Mouse (Mus musculus): ENCODE results near the gene Nop14. TPM values are rescaled to one million over a fixed set of nuclear protein-coding genes. Genes with fewer than 3 reads are reported as not detected.

Nop14 gene
- polyA plus RNA-seq, 1 experiment, result 19.5 TPM

- 75% methylated on average over 7 of the region's 7 CpGs for WGBS
- TF ChIP-seq CTCF (IDR thresholded peaks at IDR 0.05; ENCODE audit: borderline replicate concordance, insufficient read depth, low read depth, low read length) (no peak), POLR2A (IDR thresholded peaks at IDR 0.05; ENCODE audit: borderline replicate concordance, insufficient read depth, low read length) (no peak)
- H3K27ac ChIP-seq (ENCODE audit: insufficient read depth, low read length), result no peak overlapping the region
- peaks cover 12% of the 10 kb centered on the region for H3K4me1 ChIP-seq (ENCODE audit: control insufficient read depth, insufficient read depth, low read length)
- no peak for DNase-seq
- H3K4me3 ChIP-seq (replicated peaks; ENCODE audit: insufficient read depth, low read depth, low read length), result no peak overlapping the region
- no peaks in the 10 kb centered on the region for H3K27me3 ChIP-seq (ENCODE audit: control insufficient read depth, insufficient read depth, low read length)
These were observed 22.3 kb downstream of the Nop14 start for GRCm38 (mm10) chr5:34637591-34638156.

DNA sequence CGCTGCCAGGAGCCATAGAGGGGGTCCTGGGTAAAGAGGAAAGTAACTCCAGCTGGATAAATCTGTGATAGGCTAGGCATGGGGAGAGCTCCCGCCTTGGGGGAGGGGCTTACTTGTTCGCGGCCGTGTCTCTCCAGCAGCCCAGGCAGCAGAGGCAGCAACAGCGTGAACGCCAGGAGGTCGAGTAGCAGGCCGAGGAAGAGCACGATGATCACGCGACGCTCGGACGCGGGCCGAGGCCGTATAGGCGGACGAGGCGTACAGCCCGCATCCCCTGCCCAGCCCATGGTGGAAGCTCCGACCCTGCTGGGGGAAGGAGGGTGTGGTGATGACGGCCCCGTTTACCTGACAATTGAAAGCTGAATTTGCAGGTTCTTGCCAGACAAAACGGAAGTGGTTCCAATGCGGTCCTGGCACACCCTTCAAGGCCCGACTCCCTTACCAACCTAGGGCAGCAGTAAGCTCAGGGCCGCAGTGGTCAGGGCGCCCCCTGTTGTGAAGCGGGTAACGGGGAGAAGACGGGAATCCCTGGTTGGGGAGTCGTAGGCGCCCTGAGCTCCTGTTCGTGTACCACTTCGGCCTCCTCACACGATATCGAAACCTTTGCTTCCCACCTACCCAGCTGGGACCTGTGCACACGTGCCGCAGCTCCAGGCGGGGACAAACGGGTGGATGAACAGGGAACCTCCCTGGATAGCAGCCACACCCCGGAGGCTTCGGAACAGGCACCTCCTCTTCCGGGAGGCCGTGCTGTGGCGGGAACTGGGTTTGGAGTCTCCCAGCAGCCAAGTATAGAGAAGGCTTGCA, 23.3 kb downstream of the Nop14 start, which contains the start of gene Mfsd10:
Gene Mfsd10, minus strand, starts transcription at position 732 of the 807 bp plus-strand sequence.
- Histone ChIP-seq H3K4me1 (ENCODE audit: control insufficient read depth, insufficient read depth, low read length) (peaks cover 12% of the 10 kb centered on the region), H3K27ac (ENCODE audit: insufficient read depth, low read length) (peak within 1 kb of the TSS; percentile 49), H3K27me3 (ENCODE audit: control insufficient read depth, insufficient read depth, low read length) (no peaks in the 10 kb centered on the region), H3K4me3 (replicated peaks; ENCODE audit: insufficient read depth, low read depth, low read length) (peak within 1 kb of the TSS; percentile 65)
- WGBS, result under 1% methylated on average over 48 of the region's 48 CpGs
- TF ChIP-seq POLR2A (IDR thresholded peaks at IDR 0.05; ENCODE audit: borderline replicate concordance, insufficient read depth, low read length) (peak; percentile 58; the same call in 1 of the 2 replicates), CTCF (IDR thresholded peaks at IDR 0.05; ENCODE audit: borderline replicate concordance, insufficient read depth, low read depth, low read length) (no peak)
- peak; percentile 79 to 82 for DNase-seq

GRCm38 (mm10) chr5:34635665-34636192, 24.2 kb downstream of the Nop14 start:
- peak overlapping the region; percentile 63; the same call in 1 of the 2 replicates for H3K27ac ChIP-seq (ENCODE audit: insufficient read depth, low read length)
- 23% methylated on average over 10 of the region's 10 CpGs for WGBS

DNA sequence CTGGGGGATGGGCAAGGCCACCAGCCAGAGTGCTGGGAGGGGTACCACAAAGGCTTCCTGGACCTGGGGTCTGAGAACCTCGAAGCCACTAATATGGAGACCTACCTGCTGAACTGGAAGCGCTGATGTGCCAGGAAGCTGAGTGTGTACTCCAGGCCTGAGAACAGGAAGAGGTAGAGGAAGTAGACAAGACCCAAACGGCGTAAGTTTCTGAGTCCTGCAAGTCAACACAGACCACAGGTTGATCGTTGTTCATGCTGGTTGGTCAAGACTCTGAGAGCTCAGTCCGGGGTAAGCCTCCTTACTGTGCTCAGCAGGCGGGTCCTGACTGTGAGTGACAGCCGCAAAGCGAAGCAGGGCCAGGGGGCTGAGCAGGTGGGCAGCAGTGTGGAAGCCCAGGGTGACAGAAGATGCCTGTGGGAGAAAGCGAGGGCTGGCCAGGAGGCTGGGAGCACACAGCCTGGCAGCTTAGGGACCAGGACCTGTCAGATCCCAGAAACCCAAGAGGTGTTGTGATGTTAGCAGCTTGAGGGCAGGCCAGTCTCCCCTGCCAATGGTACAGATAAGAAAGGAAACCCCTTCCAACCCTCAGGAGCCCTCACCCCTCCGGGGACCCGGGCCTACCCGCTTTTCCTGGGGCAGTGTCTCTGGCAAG, 25.1 kb downstream of the Nop14 start:
- WGBS, result 77% methylated on average over 13 of the region's 13 CpGs
- DNase-seq, result no peak
- peaks cover 12% of the 10 kb centered on the region for H3K4me1 ChIP-seq (ENCODE audit: control insufficient read depth, insufficient read depth, low read length)
- no peak overlapping the region for H3K4me3 ChIP-seq (replicated peaks; ENCODE audit: insufficient read depth, low read depth, low read length)
- TF ChIP-seq CTCF (IDR thresholded peaks at IDR 0.05; ENCODE audit: borderline replicate concordance, insufficient read depth, low read depth, low read length), result no peak
- H3K27ac ChIP-seq (ENCODE audit: insufficient read depth, low read length), result peak overlapping the region; percentile 19; the same call in 1 of the 2 replicates
- no peaks in the 10 kb centered on the region for H3K27me3 ChIP-seq (ENCODE audit: control insufficient read depth, insufficient read depth, low read length)

More at GRCm38 (mm10) chr5:34635665-34636192, 24.2 kb downstream of the Nop14 start:
- Histone ChIP-seq H3K4me3 (replicated peaks; ENCODE audit: insufficient read depth, low read depth, low read length) (peak overlapping the region; percentile 41), H3K27me3 (ENCODE audit: control insufficient read depth, insufficient read depth, low read length) (no peaks in the 10 kb centered on the region), H3K4me1 (ENCODE audit: control insufficient read depth, insufficient read depth, low read length) (peaks cover 12% of the 10 kb centered on the region)
- peak; percentile 36 to 50 for DNase-seq
- TF ChIP-seq POLR2A (IDR thresholded peaks at IDR 0.05; ENCODE audit: borderline replicate concordance, insufficient read depth, low read length), result no peak
- no peak for TF ChIP-seq CTCF (IDR thresholded peaks at IDR 0.05; ENCODE audit: borderline replicate concordance, insufficient read depth, low read depth, low read length)

DNA sequence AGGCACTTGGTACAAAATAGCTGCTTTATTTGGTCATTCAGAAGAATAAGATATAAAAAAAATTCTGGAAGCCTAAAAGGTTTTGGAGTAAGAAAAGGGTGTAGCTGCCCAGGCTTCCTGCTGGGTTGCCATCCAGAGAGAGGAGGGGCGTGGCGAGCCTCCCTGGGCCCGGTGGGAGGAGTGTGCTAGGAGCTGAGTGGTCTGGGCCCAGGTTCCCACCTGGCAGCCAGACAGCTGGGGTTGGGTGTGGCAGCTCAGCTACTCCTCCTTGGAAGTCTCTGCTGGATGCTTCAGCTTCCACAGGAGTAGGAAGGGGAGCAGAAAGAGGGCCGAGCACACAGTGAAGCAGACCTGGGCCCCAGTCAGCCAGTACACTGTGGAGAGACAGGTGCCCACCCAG, 26.3 kb downstream of the Nop14 start:
- Histone ChIP-seq H3K4me1 (ENCODE audit: control insufficient read depth, insufficient read depth, low read length) (peaks cover 12% of the 10 kb centered on the region), H3K27ac (ENCODE audit: insufficient read depth, low read length) (no peak overlapping the region), H3K4me3 (replicated peaks; ENCODE audit: insufficient read depth, low read depth, low read length) (no peak overlapping the region), H3K27me3 (ENCODE audit: control insufficient read depth, insufficient read depth, low read length) (no peaks in the 10 kb centered on the region)
- 55% methylated on average over 4 of the region's 4 CpGs for WGBS
- TF ChIP-seq POLR2A (IDR thresholded peaks at IDR 0.05; ENCODE audit: borderline replicate concordance, insufficient read depth, low read length) (no peak), CTCF (IDR thresholded peaks at IDR 0.05; ENCODE audit: borderline replicate concordance, insufficient read depth, low read depth, low read length) (no peak)
- DNase-seq, result peak in 1 of 2 experiments; percentile 12

- no peaks in the 10 kb centered on the region for H3K27me3 ChIP-seq (ENCODE audit: control insufficient read depth, insufficient read depth, low read length)
- TF ChIP-seq CTCF (IDR thresholded peaks at IDR 0.05; ENCODE audit: borderline replicate concordance, insufficient read depth, low read depth, low read length), result no peak
- no peak for TF ChIP-seq POLR2A (IDR thresholded peaks at IDR 0.05; ENCODE audit: borderline replicate concordance, insufficient read depth, low read length)
- WGBS, result 91% methylated on average over 2 of the region's 2 CpGs
- no peak overlapping the region for H3K27ac ChIP-seq (ENCODE audit: insufficient read depth, low read length)
- H3K4me1 ChIP-seq (ENCODE audit: control insufficient read depth, insufficient read depth, low read length), result peaks cover 12% of the 10 kb centered on the region
- no peak for DNase-seq
- H3K4me3 ChIP-seq (replicated peaks; ENCODE audit: insufficient read depth, low read depth, low read length), result no peak overlapping the region
These were observed 27.0 kb downstream of the Nop14 start for GRCm38 (mm10) chr5:34632996-34633395.

DNA sequence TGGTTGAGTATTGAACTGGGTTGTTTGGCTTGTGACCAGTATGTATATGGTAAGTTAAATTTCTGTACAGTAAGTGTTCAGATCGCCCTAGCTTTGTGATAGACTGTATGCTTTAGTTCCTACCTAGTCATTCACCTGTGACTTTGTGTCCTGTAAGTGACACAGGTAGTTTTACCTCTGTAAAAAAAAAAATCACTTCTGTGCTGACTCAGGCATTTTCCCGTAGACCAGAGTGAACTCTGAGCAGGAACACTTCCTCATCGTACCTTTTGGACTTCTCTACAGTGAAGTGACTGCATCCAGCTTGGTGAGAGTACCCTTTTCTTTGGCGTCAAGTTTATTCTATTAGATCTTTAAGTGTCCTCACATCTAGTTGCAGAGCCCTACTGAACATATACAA, 50.0 kb downstream of the Nop14 start:
- whole genome bisulfite sequencing, result 92% methylated on average over 4 of the region's 4 CpGs
- no peaks in the 10 kb centered on the region for H3K27me3 ChIP-seq (ENCODE audit: control insufficient read depth, insufficient read depth, low read length)

More for the DNA sequence above, 50.0 kb downstream of the Nop14 start:
- TF ChIP-seq POLR2A (IDR thresholded peaks at IDR 0.05; ENCODE audit: borderline replicate concordance, insufficient read depth, low read length) (no peak), CTCF (IDR thresholded peaks at IDR 0.05; ENCODE audit: borderline replicate concordance, insufficient read depth, low read depth, low read length) (no peak)
- H3K4me3 ChIP-seq (replicated peaks; ENCODE audit: insufficient read depth, low read depth, low read length), result no peak overlapping the region
- no peak for DNase-seq
- H3K4me1 ChIP-seq (ENCODE audit: control insufficient read depth, insufficient read depth, low read length), result peaks cover 11% of the 10 kb centered on the region
- H3K27ac ChIP-seq (ENCODE audit: insufficient read depth, low read length), result no peak overlapping the region
